Mouse (Mus musculus): ENCODE measurements around the gene Hist1h2ae. TPM values are rescaled to one million over a fixed set of nuclear protein-coding genes. Genes with fewer than 3 reads are reported as not detected.
"Not testable (repeated sequence)": the region's sequence is repeated elsewhere in the genome, so short reads cannot be mapped to it uniquely, and the experiment has no call there.

The Hist1h2ae gene
- total RNA-seq, 2 experiments from 2014 or later = 34.2 to 37.9 TPM

DNA sequence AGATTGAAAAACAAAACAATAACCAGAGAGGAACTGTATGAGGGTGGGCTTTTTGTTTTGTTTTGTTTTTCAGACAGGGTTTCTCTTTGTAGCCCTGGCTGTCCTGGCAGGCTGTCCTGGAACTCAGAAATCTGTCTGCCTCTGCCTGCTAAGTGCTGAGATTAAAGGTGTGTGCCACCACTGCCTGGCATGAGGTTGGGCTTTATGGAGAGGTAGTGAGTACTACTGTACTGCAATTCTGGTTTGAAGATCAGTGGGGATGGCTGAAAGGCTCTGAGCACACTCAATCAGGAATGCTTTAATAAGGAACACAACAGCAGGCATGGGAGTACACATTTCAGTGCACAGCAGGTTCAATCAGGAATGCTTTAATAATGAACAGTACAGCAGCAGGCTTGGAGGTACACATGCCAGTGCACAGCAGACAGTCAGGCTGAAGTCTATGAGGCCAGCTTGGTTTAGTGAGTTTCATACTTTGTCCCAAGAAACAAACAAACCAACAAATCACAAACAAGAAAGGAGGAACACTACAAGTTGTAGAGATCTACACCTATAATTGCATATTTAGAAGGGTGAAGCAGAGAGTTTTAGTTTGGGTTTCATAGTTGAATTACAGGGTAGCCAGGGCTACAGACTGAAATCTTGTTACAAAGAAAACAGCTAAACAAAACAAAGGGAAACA lies 12.5 kb upstream of the Hist1h2ae start:
- no peak for DNase-seq

- DNase-seq = no peak
Measured at GRCm38 (mm10) chr13:23582219-23583056, 11.4 kb upstream of the Hist1h2ae start.

DNA sequence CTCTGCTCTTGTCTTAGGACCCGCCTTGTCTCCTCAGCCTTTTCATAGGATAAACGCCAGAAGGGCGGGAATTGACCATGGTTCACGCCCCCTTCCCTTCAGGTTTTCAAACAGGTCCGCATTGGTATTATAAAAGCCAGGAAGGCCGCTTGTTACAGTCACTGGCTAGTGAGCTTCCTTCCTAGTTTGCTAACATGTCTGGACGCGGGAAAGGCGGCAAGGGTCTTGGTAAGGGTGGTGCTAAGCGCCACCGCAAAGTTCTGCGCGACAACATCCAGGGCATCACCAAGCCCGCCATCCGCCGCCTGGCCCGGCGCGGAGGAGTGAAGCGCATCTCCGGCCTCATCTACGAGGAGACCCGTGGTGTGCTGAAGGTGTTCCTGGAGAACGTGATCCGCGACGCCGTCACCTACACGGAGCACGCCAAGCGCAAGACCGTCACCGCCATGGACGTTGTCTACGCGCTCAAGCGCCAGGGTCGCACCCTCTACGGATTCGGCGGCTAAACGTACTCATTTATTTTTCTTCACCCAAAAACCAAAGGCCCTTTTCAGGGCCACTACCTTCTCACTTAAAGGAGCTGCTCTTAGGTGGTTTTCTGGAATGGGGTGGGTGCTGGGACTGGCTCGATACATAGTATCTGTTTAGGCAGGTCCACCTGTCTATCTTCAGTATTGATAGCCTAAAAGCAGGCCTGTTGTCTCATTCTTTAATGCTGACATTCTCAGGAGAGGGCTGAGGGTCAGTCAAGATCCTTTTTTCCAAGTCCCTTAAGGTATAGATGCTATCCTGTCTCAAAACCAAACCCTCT lies 10.6 kb upstream of the Hist1h2ae start, which contains the start of gene Hist1h4d:
Gene Hist1h4d (plus strand): TSS at position 191 of the 811 bp plus-strand sequence.
- peak; percentile 81 for DNase-seq

- DNase-seq = no peak
Measured at GRCm38 (mm10) chr13:23577835-23578234, 6.8 kb upstream of the Hist1h2ae start.

DNA sequence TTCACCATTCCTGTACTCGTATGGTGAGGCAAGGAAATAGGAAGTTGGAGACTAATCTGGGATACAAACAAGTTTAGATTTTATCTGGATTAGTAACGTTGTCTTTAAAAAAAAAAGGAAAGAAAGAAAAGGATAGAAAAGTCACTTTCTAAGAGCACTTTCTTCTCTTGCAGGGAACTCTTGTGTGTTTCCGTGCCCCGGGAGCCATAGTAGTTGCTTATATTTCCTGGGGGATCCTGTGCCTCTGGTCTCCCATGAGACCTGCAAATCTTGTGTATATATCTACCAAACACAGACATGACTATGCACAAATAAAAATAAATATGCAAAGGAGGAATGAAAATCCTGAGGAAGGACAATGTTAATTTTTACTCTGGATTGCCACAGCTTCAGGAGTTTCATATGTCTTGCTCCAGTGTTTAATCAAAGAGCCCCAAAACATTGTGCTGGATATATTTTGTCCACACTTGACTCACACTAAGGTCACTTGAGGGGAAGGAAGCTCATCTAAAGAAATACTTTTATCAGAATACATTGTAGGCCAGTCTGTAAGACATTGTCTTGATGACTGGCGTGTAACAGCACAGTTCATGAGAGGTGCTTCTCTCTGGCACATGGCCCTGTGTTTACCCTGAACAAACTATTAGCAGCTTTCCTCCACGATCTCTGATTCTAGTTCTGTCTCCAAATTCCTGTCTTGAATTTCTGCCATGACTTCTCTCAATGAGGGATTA lies 6.1 kb upstream of the Hist1h2ae start:
- DNase-seq = no peak

GRCm38 (mm10) chr13:23576351-23576881 lies 5.4 kb upstream of the Hist1h2ae start:
- DNase-seq = no peak

- not testable (repeated sequence) for DNase-seq
Measured at GRCm38 (mm10) chr13:23575864-23576313, 4.9 kb upstream of the Hist1h2ae start.

GRCm38 (mm10) chr13:23575271-23575851 lies 4.3 kb upstream of the Hist1h2ae start, which contains the start of gene Hist1h3d:
Hist1h3d (plus strand) TSS chr13:23575763.
- no peak for DNase-seq

- DNase-seq = not testable (repeated sequence)
Measured at GRCm38 (mm10) chr13:23574546-23575170, 3.6 kb upstream of the Hist1h2ae start.

GRCm38 (mm10) chr13:23573898-23574524 lies 3.0 kb upstream of the Hist1h2ae start, which contains the start of the genes Hist1h2bf and Hist1h2ad:
Hist1h2bf (minus strand) TSS chr13:23574196.
Hist1h2ad (plus strand) TSS chr13:23574381.
- peak; percentile 75 for DNase-seq

DNA sequence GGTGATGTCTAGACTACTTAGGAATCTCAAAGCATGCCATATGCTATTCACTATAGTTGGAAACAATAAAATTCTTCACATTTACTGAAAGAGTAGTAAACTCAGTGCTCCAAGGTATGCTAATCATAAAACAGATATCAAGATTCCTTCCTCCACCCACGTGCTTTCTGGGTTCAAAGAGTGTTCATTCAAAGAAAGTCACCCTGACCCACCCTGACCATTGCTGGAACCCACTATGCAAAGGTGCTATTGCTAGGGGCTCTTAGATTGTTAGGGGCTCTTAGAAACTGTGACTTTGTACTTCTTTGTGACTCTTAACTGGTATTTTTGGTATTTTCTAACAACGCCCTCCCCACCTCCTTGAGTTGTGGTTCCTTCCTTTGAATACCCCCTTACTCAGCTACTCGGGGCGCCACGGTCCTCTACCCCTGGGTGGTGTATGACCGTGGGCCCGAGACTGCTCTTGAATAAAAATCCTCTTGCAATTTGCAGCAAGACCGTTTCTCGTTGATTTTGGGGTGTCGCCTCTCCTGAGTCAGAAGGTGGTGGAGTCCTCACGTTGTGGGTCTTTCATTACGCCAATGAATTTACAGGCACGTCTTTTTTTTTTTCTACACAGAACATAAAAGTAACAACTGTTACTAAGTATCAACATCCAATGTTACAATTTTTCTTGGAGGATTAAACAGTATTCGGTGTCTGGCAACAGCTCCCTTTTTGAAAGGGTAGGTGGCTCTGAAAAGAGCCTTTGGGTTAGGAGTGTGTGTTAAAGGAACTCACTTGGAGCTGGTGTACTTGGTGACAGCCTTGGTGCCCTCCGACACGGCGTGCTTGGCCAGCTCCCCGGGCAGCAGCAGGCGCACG lies 2.2 kb upstream of the Hist1h2ae start:
- DNase-seq = not testable (repeated sequence)

DNA sequence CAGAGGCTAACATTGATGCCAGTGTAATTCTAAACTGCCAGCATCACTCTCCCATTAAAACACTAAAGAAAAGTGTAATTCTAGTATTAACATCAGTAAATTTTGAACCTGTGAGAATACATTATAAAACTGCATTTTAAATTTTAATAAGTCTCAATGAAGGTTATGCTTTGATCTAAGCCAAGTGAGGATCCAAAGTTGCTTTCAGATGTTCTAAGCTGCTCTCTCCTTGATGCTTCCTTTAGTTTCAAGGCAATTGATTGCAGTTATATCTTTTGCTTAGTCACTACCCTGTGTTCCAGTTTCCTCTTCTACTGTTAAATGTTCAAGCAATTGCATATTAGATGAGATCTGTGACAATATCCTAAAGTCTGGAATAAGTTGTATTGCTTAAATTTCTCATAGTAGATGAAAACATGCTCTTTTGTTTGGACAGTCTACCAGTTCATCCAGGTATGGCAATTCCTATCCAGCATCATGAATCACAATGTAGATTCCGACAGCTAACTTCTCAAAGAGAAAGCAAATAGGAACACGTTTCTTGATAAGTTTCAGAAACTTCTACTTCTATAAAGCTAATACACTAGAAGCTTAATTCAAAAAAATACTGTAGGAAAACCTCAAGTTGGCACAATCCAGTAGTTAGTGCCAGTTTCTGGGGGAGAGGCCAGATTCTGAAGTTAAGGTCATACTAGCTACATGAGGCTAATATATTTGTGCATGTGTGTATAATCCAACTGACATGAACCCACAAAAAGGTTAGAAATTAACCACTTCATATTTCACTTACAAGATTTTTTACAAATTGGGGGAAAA lies 1.4 kb upstream of the Hist1h2ae start:
- DNase-seq = no peak

DNA sequence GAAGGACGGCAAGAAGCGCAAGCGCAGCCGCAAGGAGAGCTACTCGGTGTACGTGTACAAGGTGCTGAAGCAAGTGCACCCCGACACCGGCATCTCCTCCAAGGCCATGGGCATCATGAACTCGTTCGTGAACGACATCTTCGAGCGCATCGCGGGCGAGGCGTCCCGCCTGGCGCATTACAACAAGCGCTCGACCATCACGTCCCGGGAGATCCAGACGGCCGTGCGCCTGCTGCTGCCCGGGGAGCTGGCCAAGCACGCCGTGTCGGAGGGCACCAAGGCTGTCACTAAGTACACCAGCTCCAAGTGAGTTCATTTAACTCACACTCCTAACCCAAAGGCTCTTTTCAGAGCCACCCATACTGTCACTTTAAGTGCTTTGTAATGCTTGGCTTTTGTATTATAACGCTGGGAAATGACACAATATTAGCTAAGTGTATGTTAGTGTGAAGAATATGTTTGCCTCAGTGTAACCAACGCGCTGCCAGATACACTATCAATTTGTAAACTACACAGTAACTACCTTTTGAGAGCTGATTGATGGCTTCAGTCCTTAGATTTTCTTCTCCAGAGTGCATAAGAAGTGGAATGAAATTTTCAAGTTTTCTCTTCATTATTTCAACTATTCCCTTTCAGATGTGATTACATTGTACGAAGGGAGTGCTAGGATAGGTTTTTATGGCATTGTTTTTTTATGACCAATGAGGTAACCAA lies 641 bp upstream of the Hist1h2ae start:
- DNase-seq = not testable (repeated sequence)

DNA sequence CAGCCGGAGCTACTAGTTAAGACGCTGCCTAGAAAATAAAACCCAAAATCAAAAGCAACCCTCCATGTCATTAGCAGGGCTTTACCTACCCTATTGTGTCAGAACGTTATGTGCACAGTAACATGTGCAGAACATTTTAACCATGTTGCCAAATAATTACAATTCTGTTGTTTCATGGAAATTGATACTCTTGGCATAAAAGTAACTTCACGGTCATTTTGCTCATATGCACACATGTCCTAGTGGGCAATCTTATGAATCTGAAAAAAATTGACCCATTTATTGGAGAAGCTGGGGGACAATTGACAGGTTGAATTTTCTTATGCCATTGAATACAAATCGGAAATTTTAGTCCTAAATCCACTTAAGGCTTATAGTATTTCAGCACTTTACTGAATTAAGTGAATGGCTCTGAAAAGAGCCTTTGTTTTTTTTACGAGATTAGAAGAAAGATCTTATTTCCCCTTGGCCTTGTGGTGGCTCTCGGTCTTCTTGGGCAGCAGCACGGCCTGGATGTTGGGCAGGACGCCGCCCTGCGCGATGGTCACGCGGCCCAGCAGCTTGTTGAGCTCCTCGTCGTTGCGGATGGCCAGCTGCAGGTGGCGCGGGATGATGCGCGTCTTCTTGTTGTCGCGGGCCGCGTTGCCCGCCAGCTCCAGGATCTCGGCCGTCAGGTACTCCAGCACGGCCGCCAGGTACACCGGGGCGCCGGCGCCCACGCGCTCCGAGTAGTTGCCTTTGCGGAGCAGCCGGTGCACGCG lies 579 bp downstream of the Hist1h2ae start:
- not testable (repeated sequence) for DNase-seq

- DNase-seq = no peak
Measured at GRCm38 (mm10) chr13:23564482-23564881, 6.5 kb downstream of the Hist1h2ae start.
